Mouse (Mus musculus) liver, adult 2 months (tissue): ENCODE data around the gene Prr5l.

Experiments used
- CTCF ChIP-seq: fragments of 200-500 bp; IDR thresholded peaks from 2 replicates; pipeline ENCODE4 v1.5.1; 2011; ENCODE audit warnings: low read depth, low read length, control low read depth
- POLR2A ChIP-seq: fragments of 200-500 bp; IDR thresholded peaks from 2 replicates; pipeline ENCODE4 v1.6.1; 2011; ENCODE audit warnings: low read length, control low read depth; ENCODE audit not compliant: insufficient read depth; ENCODE audit errors: extremely low read depth

GRCm38 (mm10) chr2:101693043-101693442 is 189.8 kb downstream of the Prr5l start:
- TF ChIP-seq CTCF (no peak), POLR2A (no peak)
